Mouse (Mus musculus) activated CD4-positive, CD25-positive, alpha-beta regulatory T cell, adult 4 months (primary cell): ENCODE data around the gene Lsmem1. TPM values are rescaled to one million over a fixed set of nuclear protein-coding genes. Genes with fewer than 3 reads are reported as not detected.
"Not testable (repeated sequence)": the region's sequence is repeated elsewhere in the genome, so short reads cannot be mapped to it uniquely, and the experiment has no call there.

Experiments
- ATAC-seq: one replicate; pipeline ENCODE4 v1.8.0; 2017
- polyA plus RNA-seq, 2 experiments: library from polyadenylated mRNA; unstranded; fragments of 100-300 nt; shearing (Covaris generic); gene quantifications; one replicate each; pipeline ENCODE4 v1.2.1; 2017

Lsmem1 gene
- polyA plus RNA-seq, 2 experiments from 2014 or later = 0.63 TPM; not detected in 1

DNA sequence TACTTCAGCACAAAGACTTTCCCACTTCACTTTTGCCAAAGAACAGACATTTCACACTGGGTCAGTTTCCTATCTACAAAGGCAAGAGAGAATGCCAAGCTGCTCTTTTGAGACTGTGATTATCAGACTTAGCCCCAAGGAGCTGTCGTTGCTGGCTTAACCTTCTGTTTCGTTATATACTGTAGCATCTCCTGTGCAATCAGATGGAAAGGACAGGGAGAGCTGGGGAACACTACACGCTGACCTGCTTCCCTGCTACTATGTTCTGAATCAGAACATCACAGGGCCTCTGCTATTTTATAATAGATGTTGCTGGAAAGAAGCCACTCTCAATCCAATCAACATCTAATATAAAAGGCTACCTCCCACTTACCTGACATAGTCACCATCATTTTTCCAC, 9.8 kb upstream of the Lsmem1 start:
- no peak for ATAC-seq

DNA sequence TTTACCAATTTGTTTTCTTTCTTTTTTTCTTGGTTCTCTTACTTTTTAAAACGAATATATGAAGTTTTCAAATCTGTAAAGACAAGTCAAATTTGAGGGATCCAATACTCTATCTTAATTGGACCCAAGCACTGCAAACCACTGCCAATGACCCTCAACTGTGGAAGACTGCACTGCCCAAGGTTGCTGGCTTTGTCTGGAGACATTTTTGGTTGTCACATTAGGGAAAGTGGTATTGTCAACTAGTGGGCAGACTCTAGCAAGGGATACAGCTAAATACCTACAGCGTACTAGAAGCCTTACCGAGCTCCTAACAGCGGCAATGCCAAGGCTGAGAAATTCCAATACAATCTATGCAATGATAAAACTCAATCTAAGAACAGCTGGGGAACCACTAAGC, 8.6 kb upstream of the Lsmem1 start:
- no peak for ATAC-seq

DNA sequence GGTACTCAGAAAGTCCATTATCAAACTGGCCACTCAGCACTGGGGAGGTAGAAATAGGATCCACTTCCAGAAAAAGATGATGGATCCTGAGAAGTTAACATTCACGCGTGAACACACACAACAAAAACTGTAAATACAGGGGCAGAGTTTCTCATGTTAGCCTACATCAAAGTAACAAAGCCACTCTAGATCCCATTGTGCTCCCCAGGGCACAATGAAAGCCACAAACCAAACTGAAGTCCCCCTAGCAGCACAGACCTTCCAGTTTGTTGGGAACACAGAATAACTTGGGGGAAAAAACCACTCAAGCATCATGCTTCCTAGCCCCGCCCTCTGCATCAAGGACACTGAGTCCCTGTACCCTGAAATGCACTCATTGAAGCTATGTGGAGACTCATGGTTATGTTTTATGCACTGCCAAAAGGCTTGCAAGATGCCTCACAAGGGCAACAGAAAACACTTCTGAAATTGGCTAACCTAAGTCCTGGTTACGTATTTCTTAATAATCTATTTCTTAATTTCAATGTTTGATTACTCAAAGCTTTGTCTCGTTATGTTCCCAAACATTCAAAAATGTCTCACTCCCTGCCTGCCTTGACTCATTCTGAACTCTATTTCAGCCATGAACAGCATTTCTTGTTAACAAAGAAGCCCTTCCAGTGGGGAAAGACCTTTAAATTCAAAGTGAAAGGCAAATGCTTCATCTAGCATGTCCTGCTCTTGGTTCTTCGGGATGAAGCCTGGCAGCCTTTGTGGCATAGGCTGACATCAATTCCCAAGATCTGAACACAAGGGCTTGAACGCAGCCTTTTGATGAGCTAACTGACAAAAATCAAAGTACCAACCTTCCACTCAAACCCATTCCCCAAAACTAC, 3.1 kb upstream of the Lsmem1 start:
- ATAC-seq = no peak

DNA sequence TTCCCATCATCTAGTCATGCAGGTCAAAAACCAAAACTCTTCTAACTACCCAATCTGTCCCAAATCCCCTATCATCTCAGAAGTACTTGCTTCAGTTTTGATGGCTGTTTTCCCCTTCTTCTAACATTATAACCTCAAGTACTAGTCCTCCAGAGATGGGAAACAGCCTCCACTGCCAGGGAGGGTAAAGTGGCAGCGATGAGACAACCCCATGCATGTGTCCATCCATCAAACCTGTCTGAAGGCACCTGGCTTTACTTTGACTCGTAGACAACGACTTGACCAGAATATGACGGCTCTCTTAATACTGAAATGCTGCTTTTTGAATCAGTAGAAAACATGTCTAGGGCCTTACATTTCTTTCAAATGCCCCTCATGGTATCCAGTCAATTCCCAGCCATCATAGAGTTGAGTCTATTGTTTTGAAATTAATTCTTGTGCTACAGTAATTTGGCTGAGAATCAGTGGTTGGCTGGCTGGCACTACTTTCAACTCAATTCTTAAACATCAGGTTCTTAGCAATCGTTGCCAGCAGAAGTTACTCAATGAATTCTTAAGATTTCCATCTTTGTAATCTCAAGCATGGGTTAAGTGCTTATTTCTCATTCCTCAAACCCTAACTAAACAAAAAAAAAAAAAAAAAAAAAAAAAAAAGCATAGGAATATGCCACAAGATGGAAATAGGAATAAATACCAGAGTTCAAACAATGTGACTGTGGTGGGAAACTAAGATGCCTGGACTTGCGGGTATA, 1.4 kb upstream of the Lsmem1 start:
- ATAC-seq = no peak

DNA sequence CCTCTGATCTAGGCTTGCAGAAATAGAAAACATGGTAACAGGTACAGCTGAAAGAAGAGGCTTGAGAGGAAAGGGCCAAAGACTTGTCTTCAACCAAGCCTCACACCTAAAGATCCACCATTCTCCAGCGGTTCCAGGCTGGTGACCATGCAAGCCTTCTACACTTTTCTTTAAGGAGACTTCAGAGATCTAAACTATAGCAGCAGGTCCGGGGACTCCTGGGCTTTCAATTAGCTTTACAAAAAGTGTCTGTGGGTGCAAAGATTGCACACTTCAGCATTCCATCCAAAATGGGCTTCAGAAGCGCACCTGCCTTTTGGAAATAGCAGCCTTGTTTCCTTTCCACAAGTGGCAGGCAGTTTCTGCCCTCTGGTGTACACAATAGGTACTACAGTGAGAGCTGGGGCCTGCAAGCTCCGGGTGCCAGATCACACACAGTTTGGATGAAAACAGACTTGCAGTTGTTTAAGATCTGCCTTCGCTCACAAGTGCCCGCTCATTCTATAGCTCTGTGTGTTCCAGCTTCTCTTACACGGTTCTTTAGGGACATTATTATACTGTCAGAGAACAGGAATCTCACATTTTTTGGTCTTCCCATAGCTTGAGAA, 609 bp upstream of the Lsmem1 start:
- ATAC-seq = peak; percentile 79

DNA sequence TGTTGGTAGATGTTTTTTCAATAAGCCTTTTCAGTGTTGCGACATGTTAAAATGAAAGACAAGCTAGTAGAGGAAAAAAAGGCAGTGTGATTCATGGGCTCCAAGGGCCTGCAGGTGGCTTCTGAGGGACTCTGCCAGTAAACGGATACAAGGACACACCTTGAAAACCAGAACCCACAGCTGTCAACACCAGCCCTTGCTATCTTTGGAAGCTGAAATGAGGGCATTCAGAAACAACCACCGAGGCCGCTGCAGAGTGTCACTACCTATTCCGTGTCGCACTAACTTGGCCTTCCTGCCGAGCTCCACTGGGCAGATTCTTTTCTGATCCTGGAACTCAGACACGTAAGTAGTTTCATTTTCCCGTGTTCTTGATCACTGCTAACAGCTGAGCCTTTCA, 863 bp downstream of the Lsmem1 start:
- ATAC-seq = peak; percentile 43

DNA sequence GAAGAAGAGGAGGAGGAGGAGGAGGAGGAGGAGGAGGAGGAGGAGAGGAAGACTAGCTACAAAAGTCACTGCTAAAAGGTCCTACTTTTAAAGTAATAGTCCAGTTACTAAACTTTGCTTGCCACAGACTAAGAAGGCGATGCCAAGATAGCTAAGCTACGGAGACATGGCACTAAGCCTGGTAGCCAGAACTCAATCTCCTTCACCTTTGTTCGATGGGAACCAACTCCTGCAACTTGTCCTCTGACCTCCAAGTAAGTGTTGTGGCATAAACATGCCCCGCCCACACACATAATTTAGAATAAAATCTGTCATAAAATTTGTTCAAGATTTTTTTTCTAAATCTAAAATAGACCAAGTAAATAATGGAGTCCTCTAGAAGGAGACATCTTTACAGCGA, 1.3 kb downstream of the Lsmem1 start:
- ATAC-seq = no peak

DNA sequence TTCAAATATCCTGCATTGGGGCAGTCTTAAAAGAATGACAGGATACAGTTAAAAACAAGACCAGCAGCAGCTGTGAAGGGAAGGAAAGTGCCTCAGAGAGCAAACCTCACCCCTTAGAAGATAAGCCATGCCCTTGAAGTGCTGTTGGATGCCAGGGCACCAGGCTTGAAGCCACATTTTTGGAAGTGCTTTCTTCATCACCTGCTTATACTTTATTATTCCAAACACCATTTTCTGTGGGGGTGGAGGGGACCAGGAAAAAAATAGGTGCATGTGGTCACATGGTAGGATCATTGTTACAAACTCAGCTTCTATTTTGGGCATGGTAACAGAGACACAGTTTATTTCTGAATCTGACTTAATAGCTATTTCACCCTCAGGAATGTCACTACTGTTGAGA, 1.8 kb downstream of the Lsmem1 start:
- ATAC-seq = no peak

DNA sequence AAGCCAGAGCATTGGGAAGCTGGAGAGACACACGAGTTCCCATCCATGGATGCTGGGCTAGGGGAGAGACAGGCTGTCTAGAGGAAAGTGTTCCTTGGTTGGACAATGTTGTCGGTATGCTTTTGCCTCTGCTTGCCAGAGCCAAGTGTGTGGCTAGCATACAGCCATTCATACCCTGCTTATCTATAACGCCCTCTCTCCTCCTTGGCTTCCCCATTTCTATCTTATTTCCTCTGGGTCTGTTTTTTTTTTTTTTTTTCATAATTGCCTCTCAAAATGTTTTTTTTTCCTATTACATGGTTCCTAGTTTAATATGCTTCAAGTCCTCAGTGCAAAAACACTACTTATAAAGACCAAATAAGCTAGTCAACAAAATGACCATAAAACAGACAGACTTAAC, 13.8 kb downstream of the Lsmem1 start:
- ATAC-seq = no peak

DNA sequence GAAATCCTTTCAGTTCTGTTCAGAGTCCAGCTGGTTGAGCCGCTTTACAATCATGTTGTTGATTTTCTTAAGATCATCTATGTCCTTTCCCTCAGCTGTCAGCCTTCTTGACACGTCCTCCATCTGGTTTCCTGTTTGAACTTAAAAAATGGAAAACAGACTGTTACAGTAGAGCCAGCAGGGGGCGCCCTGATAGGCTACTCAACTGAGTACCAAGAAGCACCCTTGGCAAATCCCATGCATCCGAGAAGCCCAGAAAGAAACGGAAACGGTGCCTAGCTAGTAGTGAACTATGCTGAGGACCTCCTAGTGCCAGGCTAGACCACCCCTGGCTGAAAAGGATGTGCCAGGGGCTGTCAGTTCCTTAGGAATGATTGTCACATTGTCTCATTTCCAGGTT, 22.2 kb downstream of the Lsmem1 start:
- ATAC-seq = peak; percentile 69

DNA sequence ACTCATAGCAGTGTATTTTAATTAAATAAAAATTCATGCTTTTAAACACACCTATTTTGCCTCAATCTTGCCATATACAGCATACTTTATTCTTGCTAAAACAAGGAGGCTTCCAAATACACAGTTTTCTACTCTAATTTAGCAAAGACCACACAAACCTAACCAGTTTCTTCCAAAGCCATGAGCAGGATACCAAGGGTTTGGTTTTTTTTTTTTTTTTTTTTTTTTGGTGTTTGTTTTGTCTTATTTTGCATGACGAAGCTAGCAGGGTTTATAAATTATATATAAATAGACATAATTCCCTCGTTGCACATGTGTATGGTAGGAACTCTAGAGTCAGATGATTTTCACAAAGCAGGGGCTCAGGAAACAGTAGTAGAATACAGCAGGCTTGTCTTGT, 23.1 kb downstream of the Lsmem1 start:
- ATAC-seq = no peak

DNA sequence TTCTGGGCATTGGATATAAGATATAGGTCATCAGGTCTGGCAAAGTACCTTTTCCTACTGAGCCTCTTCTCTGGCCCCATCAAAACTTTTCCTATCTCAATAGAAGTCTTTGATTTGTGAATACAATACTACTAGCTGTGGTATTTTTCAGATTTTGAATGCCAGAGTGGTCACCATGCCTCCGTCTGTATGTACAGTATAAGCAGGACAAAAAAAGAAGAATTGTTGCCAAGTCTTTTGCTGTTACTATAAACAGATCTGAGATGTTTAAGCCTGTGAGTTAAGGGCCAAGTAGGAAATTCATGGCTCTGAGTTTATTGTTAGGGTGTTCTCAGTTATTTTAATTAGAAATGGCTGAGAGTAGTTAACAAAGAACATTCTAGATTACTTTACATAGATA, 24.1 kb downstream of the Lsmem1 start:
- not testable (repeated sequence) for ATAC-seq

DNA sequence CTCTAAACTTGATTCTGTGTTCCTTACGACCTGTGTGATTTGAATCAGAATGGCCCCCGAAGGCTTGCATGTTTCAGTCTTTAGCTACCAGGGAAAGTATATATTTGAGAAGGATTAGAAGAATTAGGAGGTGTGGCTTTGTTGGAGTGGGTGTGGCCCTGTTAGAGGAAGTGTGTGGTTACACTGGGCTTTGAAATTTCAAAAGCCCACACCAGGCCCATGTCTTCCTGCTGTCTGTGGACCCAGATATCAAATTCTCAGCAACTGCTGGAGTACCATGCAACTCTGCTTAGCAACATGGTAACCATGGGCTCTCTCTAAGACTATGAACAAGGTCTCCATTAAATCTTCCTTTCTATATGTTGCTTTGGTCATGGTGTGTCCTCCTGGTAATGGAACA, 27.7 kb downstream of the Lsmem1 start:
- ATAC-seq = peak; percentile 43

DNA sequence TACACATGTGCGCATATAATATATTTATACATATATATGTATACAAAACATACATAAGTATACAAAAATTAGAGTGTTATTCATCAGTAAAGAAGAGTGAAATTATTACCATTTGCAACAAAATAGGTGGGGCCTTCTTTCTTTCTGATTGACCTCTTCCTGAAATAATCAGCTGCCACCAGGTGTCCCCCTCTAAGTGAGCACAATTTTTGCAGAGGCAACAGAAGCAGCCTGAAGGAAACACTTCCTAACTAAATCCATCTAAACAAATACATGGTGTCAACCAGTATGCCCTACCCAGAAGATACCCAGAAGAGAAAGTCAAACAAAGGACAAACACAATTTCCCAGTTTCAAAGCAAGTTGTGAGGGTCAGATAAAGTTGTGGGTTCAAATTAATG, 29.6 kb downstream of the Lsmem1 start:
- ATAC-seq = no peak

DNA sequence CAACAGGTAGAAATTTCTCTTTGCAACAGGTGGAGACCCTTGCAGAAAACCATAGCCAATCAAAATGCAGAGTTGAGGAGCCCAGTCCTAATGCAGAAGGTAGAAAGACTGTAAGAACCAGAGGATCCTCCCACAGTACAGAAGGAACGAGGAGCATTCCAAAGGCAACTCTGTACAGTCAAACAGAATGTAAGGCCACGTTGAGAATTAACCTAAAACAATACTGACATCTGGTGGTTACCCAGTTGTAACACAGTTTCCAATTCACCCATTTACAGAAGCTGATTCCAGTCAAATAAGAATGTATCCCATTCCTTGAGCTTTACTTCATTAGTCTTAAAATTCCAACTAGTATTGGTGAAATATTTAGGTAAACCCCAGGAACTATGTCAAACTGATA, 34.7 kb downstream of the Lsmem1 start:
- ATAC-seq = peak; percentile 77

DNA sequence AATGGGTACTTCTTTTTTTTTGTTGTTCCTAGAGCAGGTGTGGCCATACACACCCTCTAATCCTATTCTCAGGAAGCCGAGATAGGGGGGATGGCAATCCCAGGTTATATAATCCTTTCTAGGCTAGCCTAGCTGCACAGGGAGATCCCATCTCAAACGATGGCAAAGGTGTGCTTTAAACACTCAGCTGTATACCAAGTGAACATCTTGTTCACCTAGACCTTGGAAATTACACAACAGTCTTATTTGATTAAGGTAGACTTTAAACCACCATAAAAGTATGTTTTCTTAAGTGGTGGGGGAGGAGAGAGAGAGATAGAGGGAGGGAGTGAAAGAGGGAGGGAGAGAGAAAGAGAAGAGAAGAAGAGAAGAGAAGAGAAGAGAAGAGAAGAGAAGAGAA, 38.5 kb downstream of the Lsmem1 start:
- ATAC-seq = no peak

DNA sequence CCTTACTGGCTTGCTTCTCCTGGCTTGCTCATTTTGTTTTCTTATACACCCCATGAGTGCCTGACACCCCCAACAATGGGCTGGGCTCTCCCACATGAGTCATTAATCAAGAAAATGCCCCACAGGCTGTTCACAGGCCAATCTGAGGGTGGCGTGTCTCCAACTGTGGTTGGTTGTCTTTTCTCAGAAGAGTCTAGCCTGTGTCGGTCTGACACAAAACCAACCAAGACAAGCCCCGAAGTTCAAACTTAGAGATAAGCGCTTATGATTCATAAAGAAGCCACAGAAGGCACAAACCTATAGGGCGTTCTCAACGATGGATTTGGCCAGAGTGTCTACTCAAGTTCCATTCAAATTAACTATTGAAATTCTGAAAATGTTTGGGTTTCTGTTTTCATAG, 45.1 kb downstream of the Lsmem1 start:
- no peak for ATAC-seq

DNA sequence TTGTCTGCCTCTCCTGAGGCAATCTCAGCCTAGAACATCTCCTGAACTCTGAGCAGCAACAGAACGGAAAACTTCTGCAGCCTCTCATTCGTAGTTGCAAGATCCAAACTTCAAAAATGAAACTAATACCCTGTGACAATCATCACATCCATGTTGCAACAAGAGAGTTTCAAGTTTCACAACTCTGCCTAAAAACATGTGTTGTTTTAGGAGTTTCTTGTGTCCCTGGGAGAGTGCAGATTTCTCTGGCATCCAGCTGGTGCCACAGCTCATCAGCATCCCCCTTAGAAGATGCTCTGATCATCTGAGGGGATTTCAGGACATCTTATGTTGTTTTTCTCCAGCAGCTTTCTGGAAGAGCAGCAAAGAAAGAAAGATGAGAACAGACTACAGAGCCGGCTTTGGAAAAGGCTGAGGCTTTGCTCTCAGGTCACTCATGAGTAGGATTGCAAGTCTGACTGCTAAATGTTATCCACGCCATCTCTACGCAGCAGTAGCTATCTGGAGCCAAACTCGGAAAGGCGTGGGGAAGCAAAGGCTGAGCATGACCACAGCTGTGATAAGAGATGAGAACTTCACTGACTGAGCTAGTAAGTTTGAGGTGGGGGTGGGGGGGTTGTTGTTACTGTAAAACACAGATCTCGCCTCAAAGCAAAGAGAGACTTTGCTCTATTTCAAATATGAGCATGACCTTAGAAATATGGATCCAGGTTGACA, 46.8 kb downstream of the Lsmem1 start:
- no peak for ATAC-seq

DNA sequence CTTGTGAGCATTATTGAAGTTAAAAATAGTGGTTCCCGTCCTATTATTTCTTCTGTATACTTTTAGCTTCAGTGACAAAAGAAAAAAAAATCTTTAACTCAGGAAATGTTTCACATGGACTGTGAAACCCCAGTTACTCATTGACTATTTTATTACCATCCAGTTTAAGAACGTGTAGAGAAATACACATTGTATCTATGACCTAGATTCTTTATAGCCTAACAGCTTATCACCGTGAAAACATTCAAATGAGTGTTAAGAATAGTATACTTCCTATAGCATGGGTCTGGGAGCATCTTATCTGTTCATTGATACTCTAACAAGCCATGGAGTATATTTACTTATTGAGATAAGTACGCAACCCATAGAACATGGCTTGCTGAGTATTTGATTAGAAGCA, 52.0 kb downstream of the Lsmem1 start:
- no peak for ATAC-seq

DNA sequence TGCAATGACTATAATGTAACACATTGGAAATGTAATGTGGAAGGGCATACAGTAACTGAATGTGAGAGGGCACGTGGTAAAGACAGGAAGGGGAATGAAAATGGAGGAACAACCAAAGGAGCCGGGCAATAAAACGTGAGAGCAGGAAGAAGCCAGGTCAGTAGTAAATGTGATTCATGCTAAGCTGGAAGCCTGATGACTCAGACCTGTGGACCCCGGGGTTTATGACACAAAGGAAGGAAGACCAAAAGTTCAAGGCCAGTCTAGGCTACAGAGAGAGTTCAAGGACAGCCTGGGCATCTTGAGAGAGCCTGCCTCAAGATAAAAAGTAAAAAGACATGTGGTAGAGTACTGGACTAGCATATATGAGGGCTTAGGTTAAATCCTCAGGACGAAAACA, 52.8 kb downstream of the Lsmem1 start:
- ATAC-seq = no peak

DNA sequence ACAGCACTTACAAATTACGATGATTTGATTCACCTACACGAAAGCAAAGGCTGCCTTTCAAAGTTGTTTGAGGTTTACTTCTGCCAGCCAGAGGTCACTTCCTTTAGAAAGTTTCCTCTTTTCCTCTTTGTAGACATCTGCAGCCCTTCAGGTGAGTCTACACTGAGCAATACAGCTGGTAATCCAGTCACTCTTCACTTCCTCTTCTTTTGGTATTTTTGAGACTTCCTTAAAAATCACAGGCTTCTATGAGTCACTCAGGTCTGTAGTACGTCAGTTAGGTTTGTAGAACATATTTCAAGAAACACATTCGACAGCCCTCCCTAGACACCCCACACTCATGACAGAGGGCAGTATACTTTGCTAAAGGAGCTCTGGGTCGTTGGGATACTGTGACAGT, 58.6 kb downstream of the Lsmem1 start:
- ATAC-seq = no peak

DNA sequence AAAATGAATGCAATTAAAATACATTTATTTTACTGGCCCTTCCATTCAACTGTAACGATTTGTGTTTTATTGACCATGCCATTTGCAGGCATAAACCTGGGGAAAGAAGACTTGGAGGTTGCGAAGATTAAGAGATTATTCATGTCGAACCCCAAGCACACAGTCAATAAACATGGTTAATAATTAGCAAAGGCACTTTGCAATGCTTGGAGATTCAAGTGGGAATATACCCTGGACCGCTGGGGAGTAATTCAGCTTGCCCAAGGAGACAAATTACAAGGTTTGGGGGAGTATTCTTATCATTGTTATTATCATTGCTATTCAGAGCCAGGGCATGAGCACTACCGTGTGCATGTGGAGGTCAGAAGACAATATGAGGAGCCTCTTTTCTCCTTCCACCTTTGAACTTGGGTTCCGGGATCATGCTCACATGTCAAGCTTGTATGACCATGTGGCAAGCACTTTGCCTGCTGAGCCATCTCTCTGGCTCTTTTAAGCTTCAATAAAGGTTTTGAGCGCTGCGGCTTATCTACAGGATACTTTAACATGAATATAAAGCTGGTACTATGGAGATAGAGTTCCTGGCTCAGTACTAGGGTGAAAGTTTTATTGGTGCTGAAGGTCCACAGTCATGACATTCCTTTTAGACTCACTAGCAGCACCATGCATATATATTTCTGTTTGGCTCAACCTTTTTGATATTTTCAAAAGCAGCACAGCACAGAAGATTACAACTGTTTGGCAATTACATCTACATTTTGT, 59.6 kb downstream of the Lsmem1 start:
- ATAC-seq = no peak
